Mouse (Mus musculus) intestine, embryonic 14.5 days (tissue): ENCODE data around the gene Hoxd12. TPM values are rescaled to one million over a fixed set of nuclear protein-coding genes. Genes with fewer than 3 reads are reported as not detected.

Source experiments
- ATAC-seq: fragments of 200-750 bp; cut with Nextera tagmentation; replicated peaks from 2 replicates; pipeline ENCODE4 v1.8.0; 2017; ENCODE audit warnings: low read depth, moderate number of reproducible peaks, moderate TSS enrichment, moderate library complexity; ENCODE audit not compliant: low FRiP score, low TSS enrichment
- DNase-seq: peaks from one replicate; pipeline ENCODE4 v3.0.0-alpha.2; 2018; ENCODE audit warnings: low spot score
- H3K27ac ChIP-seq: fragments of 300-500 bp; sonication (generic); 2 replicates; pipeline ENCODE4 v1.5.1; 2014; ENCODE audit warnings: low read depth, mild to moderate bottlenecking, control low read depth
- H3K27me3 ChIP-seq: fragments of 300-500 bp; sonication (generic); replicated peaks from 2 replicates; pipeline ENCODE4 v1.6.1; 2014; ENCODE audit warnings: low read length, control low read depth; ENCODE audit not compliant: control insufficient read depth, insufficient read depth
- H3K36me3 ChIP-seq: fragments of 300-500 bp; sonication (generic); 2 replicates; pipeline ENCODE4 v1.6.1; 2014; ENCODE audit warnings: low read length, control low read depth; ENCODE audit not compliant: control insufficient read depth, insufficient read depth
- H3K4me1 ChIP-seq: fragments of 300-500 bp; sonication (generic); replicated peaks from 2 replicates; pipeline ENCODE4 v1.6.1; 2014; ENCODE audit warnings: low read length, control low read depth, mixed read lengths; ENCODE audit not compliant: control insufficient read depth, insufficient read depth
- H3K4me2 ChIP-seq: fragments of 300-500 bp; sonication (generic); 2 replicates; pipeline ENCODE4 v1.6.1; 2014; ENCODE audit warnings: low read length
- H3K4me3 ChIP-seq: fragments of 300-500 bp; sonication (generic); 2 replicates; pipeline ENCODE4 v1.5.1; 2014; ENCODE audit warnings: low read depth, low read length, control low read depth, mixed read lengths
- H3K9ac ChIP-seq: fragments of 300-500 bp; sonication (generic); 2 replicates; pipeline ENCODE4 v1.6.1; 2014; ENCODE audit warnings: mild to moderate bottlenecking, low read length
- H3K9me3 ChIP-seq: fragments of 300-500 bp; sonication (generic); 2 replicates; pipeline ENCODE4 v1.6.1; 2016; ENCODE audit warnings: low read length, control low read depth; ENCODE audit not compliant: control insufficient read depth
- WGBS: fragments of 180-500 bp; shearing (Covaris S2); extraction: QIAGEN DNeasy Blood & Tissue Kit; methylation state at CpG from one replicate; pipeline ENCODE4 v1.1.7; 2014; 5-methylcytosine and 5-hydroxymethylcytosine counted together
- polyA plus RNA-seq: library from polyadenylated mRNA; unstranded; fragments of >200 nt; fragmentation: Nextera tagmentation; extraction: Ambion mirVana; gene quantifications from 2 replicates; pipeline ENCODE4 v1.2.1, GENCODE M21; 2014

The Hoxd12 gene
- polyA plus RNA-seq, 1 experiment from 2014 or later: 0.34 TPM

GRCm38 (mm10) chr2:74699664-74700545, 25.1 kb downstream of the Hoxd12 start:
- WGBS: 12% methylated on average over 23 of the region's 23 CpGs
- H3K4me3 ChIP-seq: peak overlapping the region; percentile 37
- peak overlapping the region; percentile 51 for H3K27ac ChIP-seq
- peak overlapping the region; percentile 52 for H3K9ac ChIP-seq
- H3K4me2 ChIP-seq: peak overlapping the region; percentile 51
- H3K9me3 ChIP-seq: no peaks in the 10 kb centered on the region
- ATAC-seq (no peak), DNase-seq (peak; percentile 68)
- H3K4me1 ChIP-seq: no peaks in the 10 kb centered on the region
- no peaks in the 10 kb centered on the region for H3K36me3 ChIP-seq
- H3K27me3 ChIP-seq: peaks cover 99% of the 10 kb centered on the region

DNA sequence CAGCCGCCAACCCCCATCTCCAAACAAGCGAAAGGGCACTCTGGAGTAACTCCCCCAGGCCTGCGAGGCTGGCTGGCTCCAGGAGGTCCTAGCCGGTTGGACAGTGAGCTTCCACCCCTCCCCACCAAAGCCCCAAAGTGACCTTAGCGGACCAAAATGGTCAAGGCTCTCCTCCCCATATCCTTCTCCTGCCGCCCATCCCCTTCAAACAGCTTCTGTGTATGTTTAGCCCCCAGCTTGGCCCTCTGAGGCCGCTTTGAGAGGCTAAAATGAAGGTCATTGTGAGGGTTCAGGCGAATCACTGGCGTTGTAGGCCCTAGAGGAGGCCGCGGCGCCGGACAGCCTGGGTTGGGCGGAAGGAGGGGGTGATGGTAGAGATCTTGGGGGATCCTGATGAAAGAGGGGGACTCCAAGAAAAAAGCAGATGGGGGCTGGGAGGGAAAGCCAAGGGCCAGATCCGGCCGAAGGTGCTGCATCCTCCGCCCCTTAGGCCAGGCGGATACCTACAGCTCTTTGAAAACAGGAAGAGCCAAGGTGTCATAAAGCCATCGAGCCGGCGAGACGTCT, 25.8 kb downstream of the Hoxd12 start:
- peak overlapping the region; percentile 51; the same call in 1 of the 2 replicates for H3K27ac ChIP-seq
- H3K4me2 ChIP-seq: peak overlapping the region; percentile 51
- no peak for DNase-seq
- no peaks in the 10 kb centered on the region for H3K36me3 ChIP-seq
- H3K9ac ChIP-seq: peak overlapping the region; percentile 3; the same call in 1 of the 2 replicates
- H3K4me3 ChIP-seq: no peak overlapping the region
- H3K9me3 ChIP-seq: no peaks in the 10 kb centered on the region
- WGBS: 12% methylated on average over 22 of the region's 22 CpGs
- H3K27me3 ChIP-seq: peaks cover 99% of the 10 kb centered on the region
- ATAC-seq: no peak
- no peaks in the 10 kb centered on the region for H3K4me1 ChIP-seq

DNA sequence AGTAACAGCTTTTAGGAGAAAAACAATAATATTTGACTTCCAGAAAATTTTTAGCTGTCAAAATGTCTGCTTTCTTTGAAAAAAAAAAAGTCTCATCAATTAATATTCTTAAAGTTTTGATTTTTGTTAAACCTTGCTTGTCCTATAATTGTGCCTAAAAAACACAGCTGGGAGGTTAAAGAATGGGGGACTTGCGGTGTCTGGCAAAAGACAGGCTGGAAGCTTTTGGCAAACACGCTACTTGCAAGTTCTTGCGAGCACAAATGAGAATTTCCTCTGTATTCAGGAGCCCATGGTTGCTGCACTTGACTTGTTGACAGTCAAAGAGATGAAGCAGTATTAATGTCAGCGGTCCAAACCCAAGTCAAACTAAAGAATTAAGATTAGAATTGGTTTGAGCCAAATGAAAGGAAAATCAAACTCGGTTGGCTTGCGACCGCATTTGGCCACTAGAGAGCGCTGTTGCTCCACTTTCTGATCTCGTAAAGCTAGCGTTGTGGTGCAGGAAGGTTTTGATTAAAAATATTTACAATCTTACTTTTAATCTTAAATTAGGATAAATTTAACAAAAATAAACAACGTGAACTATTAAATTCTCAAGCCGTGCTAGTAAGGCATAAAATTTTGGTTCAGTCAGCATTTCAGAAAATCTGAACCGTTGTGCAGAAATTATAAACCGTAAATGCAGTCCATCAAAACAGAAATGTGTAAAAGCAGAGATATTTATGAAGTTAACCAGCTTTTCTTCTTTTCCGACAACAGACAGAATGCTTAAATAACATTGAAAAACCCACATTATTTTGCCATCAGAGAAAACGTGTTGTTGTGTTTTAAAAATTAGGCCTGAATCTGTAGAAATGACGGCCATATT, 27.4 kb downstream of the Hoxd12 start:
- Histone ChIP-seq H3K4me2 (no peak overlapping the region; the same call in 1 of the 2 replicates), H3K9me3 (no peaks in the 10 kb centered on the region), H3K27ac (no peak overlapping the region), H3K9ac (no peak overlapping the region), H3K36me3 (no peaks in the 10 kb centered on the region), H3K4me3 (no peak overlapping the region), H3K27me3 (peaks cover 96% of the 10 kb centered on the region), H3K4me1 (no peaks in the 10 kb centered on the region)
- DNase-seq (peak; percentile 97), ATAC-seq (no peak)
- WGBS: 14% methylated on average over 17 of the region's 17 CpGs

GRCm38 (mm10) chr2:74702820-74703219, 28.0 kb downstream of the Hoxd12 start:
- Histone ChIP-seq H3K4me2 (no peak overlapping the region), H3K9me3 (no peaks in the 10 kb centered on the region), H3K27me3 (peaks cover 96% of the 10 kb centered on the region), H3K4me1 (no peaks in the 10 kb centered on the region), H3K9ac (no peak overlapping the region), H3K27ac (no peak overlapping the region; the same call in 1 of the 2 replicates), H3K4me3 (no peak overlapping the region), H3K36me3 (no peaks in the 10 kb centered on the region)
- WGBS: 47% methylated on average over 6 of the region's 6 CpGs
- ATAC-seq (no peak), DNase-seq (no peak)

DNA sequence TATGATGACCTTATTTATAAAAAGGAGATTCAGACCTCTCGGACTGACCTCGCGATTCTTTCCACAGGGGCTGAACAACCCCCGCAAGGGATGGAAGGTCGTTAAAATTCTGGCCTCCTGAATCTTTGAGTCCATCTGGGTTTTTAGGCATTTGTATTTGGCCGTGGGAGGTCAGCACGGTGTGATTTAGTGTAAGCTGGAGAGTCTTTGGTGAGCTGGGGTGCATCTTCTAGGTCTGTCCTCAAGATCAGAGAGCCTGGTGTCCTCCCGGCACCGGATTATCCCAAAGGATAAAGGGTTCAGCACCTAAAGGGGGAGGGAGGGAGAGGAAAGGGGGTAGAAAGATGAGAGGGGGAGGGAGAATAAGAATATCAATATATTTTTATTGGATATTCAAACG, 28.5 kb downstream of the Hoxd12 start:
- peak overlapping the region; percentile 82; the same call in 1 of the 2 replicates for H3K27ac ChIP-seq
- no peaks in the 10 kb centered on the region for H3K9me3 ChIP-seq
- WGBS: 27% methylated on average over 10 of the region's 10 CpGs
- DNase-seq: no peak
- no peaks in the 10 kb centered on the region for H3K36me3 ChIP-seq
- H3K4me2 ChIP-seq: peak overlapping the region; percentile 64
- H3K9ac ChIP-seq: 0 out of 2 replicates have a peak overlapping the region, but pooled peaks have one; percentile 72
- peaks cover 94% of the 10 kb centered on the region for H3K27me3 ChIP-seq
- ATAC-seq: no peak
- no peaks in the 10 kb centered on the region for H3K4me1 ChIP-seq
- H3K4me3 ChIP-seq: peak overlapping the region; percentile 52; the same call in 1 of the 2 replicates

- DNase-seq: no peak
- Histone ChIP-seq H3K27ac (peak overlapping the region; percentile 82), H3K4me3 (peak overlapping the region; percentile 52), H3K4me1 (no peaks in the 10 kb centered on the region), H3K27me3 (peaks cover 94% of the 10 kb centered on the region), H3K36me3 (no peaks in the 10 kb centered on the region), H3K4me2 (peak overlapping the region; percentile 64), H3K9ac (peak overlapping the region; percentile 72), H3K9me3 (no peaks in the 10 kb centered on the region)
- 7% methylated on average over 26 of the region's 26 CpGs for WGBS
- no peak for ATAC-seq
These were observed 29.0 kb downstream of the Hoxd12 start for GRCm38 (mm10) chr2:74703720-74704392.

- peak within 1 kb of the TSS; percentile 72 for H3K9ac ChIP-seq
- peak within 1 kb of the TSS; percentile 82 for H3K27ac ChIP-seq
- H3K4me1 ChIP-seq: no peaks in the 10 kb centered on the region
- ATAC-seq (peak; percentile 17; the same call in 1 of the 2 replicates), DNase-seq (peak; percentile 86)
- H3K36me3 ChIP-seq: no peaks in the 10 kb centered on the region
- peaks cover 94% of the 10 kb centered on the region for H3K27me3 ChIP-seq
- H3K4me2 ChIP-seq: peak within 1 kb of the TSS; percentile 64
- peak within 1 kb of the TSS; percentile 52 for H3K4me3 ChIP-seq
- WGBS: 1% methylated on average over 38 of the region's 52 CpGs
- H3K9me3 ChIP-seq: no peaks in the 10 kb centered on the region
These were observed 29.7 kb downstream of the Hoxd12 start, which contains the start of gene Hoxd8 for GRCm38 (mm10) chr2:74704393-74704998. TSS of gene Hoxd8 (plus strand) at chr2:74704615.
